Mouse (Mus musculus) c-Kit-negative CD71-positive TER-119-positive erythroid progenitor cells, embryonic 14.5 days (primary cell): ENCODE data around the gene Chrne.

ENCODE experiments used
- DNase-seq: peaks from one replicate; pipeline ENCODE4 v3.0.0-alpha.2; 2013; ENCODE audit warnings: low read depth, low spot score

Chrne gene

GRCm38 (mm10) chr11:70628431-70628830, 9.4 kb upstream of the Chrne start:
- no peak for DNase-seq

DNA sequence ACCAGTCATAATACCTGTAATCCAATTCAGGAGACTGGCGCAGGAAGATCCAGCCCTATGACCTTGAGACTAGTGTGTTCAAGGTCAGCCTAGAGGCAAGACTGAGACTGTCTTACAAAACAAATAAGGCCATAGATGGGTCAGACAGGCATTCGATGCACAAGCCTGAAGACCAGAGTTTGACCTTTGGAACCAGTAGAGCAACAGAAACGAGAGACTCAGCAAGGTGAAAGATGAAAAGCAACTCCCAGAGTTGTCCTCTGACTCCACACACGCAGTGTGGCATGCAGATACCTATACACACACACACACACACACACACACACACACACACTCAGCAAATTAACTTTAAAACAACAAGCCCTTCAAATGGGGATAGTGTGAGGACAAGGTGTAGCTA, 7.9 kb upstream of the Chrne start:
- no peak for DNase-seq

DNA sequence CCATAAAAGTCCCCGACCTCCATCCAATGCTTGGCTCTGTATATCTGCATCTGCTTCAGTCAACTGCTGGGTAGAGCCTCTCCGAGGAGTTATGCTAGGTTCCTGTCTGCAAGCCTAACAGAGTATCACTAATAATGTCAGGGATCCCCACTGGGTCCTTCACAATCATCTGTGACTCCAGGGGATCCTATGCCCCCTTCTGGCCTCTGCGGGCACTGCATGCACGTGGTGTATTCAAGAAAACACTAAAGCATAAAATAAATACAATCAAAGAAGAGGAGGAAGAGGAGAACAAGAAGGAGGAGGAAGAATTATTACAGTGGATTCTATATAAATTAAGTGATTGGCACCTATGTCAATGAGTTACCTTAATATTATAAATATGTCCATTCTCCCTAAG, 6.5 kb upstream of the Chrne start:
- DNase-seq: no peak

GRCm38 (mm10) chr11:70623053-70623742, 4.2 kb upstream of the Chrne start:
- no peak for DNase-seq

GRCm38 (mm10) chr11:70621972-70622814, 3.2 kb upstream of the Chrne start:
- DNase-seq: no peak

DNA sequence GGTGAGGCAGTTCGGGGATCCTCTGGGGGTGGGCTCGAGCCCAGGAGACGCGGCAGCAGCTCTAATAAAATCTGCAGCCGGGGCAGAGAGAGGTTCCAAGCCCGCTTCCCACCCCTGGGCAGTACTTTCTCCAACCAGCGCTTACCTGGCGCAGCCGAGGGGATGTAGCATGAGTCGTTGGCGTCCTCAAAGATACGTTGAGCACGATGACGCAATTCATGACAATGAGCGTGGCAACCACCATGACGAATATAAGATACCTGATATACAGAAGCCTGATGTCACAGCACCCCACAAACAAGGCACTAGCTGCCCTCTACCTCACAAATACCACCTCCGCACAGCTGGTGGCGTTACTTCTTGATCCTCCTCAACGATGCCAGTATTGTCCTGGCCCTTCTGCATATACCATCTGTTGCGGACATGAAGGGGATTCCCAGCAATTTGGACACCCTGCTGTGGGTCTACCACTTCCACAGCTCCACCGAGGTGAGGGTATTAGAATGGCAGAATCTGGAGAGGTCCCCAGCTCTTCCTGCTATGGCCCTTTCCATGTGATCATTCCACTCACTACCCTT, 3.4 kb downstream of the Chrne start, which contains the start of gene 4930544D05Rik:
Gene 4930544D05Rik (plus strand): TSS at position 333 of the 578 bp plus-strand sequence.
- no peak for DNase-seq

DNA sequence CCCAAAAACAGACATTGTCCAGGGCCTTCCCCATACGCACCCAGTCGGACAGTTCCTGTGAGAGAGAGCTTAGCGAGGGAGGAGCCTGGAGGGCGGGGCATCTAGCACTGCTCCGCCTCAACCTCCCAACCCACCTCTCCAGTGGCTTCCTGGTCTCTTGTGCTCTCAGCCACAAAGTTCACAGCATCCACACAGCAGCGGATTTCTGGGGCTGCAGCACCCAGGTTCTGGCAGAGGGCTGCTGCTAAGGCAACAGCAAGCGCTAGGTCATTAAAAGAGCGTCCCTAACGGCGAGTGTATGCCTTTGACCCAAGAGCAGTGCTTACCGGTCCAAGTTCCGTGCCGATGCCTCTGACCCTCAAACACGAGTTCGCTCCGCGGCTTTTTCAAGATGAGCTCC, 3.9 kb downstream of the Chrne start:
- peak; percentile 31 for DNase-seq

DNA sequence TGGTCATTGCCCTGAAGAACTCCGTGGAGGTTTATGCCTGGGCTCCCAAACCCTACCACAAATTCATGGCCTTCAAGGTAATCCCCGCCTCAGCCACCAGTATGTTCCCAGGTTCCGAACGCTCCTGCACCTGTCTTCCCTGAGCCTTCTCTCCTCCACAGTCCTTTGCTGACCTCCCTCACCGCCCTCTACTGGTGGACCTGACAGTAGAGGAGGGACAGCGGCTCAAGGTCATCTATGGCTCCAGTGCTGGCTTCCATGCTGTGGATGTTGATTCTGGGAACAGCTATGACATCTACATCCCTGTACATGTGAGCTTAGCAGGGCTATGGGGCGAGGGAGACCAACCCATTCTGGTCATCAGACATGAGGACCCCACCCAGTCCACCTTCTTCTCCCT, 6.5 kb downstream of the Chrne start:
- DNase-seq: no peak

GRCm38 (mm10) chr11:70610752-70611151, 8.3 kb downstream of the Chrne start:
- DNase-seq: no peak

DNA sequence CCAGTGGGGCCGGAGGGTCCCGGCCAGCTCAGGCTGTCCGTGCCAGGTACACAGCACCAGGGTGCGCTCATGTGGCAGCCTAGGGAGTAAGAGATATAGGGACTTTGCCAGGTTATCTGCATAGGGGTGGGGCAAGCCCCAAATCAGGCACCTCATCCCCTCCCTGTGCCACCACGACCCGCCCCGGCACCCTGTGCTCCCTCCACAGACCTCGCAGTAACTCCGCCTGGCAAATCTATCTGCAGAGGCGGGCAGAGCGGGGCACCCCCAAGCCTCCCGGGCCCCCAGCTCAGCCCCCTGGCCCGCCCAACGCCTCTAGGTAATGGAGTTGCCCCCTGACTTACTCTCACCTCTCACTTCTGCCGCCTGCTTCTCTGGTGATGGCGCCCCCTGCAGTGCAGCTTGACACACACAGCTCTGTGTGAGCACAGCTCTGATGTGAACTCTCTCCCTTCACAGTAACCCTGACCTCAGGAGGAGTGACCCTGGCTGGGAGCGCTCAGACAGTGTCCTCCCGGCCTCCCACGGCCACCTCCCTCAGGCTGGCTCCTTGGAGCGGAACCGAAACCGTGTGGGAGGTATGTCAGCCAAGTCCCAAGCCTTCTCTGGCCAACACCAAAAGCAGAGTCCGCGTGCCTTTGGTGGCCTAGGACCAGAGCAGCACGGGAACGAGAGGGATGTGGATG, 10.5 kb downstream of the Chrne start:
- DNase-seq: no peak

DNA sequence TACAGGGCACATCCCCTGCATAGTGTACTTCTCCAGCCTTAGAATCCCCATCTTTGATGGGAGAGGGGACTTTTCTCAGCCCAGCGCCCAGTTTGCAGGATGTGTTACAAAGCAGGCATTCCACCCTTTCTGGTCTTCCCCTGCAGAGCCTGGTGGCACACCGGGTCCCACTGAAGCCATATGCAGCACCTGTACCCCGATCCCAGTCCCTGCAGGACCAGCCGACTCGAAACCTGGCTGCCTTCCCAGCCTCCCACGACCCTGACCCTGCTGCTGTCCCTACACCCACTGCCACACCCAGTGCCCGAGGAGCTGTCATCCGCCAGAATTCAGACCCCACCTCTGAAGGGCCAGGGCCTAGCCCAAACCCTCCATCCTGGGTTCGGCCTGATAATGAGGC, 11.4 kb downstream of the Chrne start:
- DNase-seq: no peak

- no peak for DNase-seq
These were observed 12.3 kb downstream of the Chrne start for GRCm38 (mm10) chr11:70606717-70607116.

- peak; percentile 33 for DNase-seq
These were observed 13.9 kb downstream of the Chrne start for GRCm38 (mm10) chr11:70605024-70605566.

DNA sequence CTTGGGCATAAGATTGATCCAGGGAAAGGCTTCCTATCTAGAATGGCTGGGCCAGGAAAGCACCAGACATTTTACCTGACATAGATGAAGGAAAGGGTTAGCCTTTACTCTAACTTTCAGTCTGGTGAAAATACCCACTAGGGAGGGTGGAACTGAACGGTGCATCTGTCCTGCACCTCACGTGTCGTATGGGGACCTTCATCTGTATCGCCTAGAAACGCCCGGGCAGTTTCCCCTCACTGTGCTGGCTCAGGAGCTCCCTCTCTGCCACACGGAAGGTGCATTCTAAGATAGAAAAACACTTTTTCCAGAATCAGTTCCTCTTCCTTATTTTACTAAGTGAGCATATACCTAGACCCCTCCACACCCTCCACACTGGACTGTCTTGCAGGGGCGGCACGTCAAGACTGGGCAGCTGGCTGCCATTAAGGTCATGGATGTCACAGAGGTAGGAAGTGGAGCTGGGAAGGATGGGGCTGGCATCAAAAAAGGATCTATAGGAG, 20.5 kb downstream of the Chrne start:
- DNase-seq: no peak

DNA sequence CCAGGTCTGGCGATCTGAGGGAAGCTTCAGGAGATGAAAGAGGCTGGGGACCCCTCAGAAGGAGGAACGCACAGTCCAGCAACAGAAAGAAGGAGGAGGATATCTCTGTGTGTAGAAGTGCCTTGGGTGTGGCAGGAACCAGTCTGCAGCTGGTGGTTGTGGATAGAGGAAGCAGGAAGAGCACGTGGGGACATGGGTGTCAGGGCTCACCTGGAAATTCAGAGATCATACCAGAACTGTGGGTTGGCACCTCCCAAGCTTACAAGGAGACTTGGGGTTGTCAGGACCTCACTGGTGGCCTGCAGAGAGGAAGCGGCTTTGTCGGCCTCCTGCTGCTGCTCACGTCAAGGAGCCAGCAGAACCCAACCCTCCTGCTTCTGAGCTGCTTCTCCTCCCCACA, 21.7 kb downstream of the Chrne start:
- no peak for DNase-seq

DNA sequence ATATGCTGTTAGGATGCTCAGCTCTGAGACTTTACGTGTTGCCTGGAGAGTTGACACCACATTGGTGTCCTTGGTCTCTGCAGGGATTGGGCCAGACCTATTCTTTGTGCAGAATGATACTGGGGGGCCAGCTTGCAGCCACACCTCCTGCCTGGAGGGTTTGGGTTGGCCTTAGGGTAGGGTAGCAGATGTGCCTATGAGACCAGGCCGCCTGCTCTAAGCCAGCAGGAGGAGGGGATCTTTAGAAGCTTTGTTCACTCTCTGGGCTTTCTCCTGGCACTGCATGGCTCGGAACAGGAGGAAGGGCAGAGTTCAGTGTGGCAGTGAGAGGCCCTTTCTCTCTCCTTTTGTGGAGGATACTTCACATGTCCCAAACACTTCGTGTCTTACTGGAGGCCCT, 22.9 kb downstream of the Chrne start:
- DNase-seq: no peak

DNA sequence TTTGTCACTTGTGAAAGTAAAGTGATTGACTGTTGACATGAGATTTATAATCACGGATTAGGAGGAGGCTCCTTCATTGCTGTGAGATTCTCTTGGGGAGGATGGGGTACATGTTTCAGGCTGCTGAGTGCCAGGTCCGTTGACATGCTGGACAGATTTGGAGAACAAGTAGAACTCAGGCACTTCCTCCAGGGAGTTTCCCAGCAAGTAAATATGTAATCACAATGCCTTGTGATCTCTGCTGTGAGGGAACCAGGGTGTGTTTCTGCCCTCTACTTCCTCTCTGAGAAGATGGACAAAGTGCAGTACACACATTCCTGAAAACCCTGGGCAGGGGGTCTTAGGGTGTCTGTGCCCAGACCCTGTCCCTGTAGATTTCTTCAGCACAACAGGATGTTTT, 23.4 kb downstream of the Chrne start:
- DNase-seq: no peak

- DNase-seq: no peak
These were observed 24.6 kb downstream of the Chrne start for GRCm38 (mm10) chr11:70594253-70594989.

DNA sequence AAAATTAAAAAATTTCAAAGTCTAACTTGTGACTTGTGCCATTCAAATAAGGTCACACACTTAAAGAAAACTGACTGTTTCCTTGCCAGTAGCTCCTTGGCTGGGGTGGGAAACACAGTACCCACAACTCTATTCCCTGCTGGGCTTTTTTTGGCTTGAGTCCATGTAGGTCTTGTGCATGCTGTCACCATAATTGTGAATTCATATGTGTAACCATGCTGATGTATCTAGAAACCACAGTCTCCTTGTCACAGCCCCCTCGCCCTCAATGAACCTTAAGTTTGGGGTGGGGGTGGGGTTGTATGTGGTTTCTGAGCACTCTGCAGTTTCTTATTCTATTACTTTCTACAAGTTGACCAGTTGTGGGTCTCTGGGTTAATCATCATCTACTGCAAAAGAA, 27.3 kb downstream of the Chrne start:
- no peak for DNase-seq

DNA sequence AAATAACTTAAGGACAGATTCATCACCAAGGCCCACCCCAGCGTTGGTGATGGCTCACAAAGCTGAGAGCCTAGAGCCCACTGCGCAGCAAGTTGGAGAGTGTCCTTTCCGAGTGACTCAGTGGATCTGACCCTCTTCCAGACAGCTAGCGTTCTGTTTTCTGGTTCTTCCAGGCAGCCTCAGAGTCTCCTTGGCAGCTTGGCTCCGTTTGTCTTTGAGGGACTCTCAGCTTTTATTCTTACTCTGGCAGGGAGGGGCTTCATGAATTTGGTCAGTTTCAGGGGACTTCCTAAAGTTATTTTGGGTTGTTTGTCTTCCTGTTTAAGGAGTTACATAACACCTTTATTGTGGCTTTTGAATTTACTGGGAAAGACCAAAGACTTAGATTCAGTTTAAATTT, 32.1 kb downstream of the Chrne start:
- no peak for DNase-seq

DNA sequence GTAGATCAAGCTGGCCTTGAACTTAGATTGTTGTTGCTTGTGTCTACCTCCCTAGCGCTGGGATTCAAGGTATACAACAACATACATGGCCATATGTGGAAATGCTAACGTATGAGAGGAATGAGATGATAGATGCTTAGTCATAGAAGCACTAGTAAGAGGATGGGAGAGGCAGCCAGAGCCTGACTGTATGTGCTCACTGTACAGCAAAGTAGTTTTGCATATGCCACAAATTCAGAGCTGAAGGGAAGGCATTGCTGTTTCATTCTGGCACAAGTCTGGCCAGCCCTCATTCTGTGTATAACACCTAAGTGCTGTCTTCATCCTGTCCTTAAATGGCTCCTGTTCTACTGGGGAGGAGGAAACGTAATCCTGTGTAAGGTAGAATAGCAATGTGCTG, 32.8 kb downstream of the Chrne start:
- DNase-seq: no peak
